Mouse (Mus musculus) cerebellum, adult 2 months (tissue): ENCODE results near the gene Gtpbp3. TPM values are rescaled to one million over a fixed set of nuclear protein-coding genes. Genes with fewer than 3 reads are reported as not detected.

Experiments used
- DNase-seq, 2 experiments: peaks; one replicate each; pipeline ENCODE4 v3.0.0; 2021
- H3K27ac ChIP-seq: fragments of 200-500 bp; 2 replicates; pipeline ENCODE4 v1.5.1; 2012; ENCODE audit warnings: low read length, control low read depth, inconsistent platforms; ENCODE audit not compliant: insufficient read depth
- H3K27me3 ChIP-seq: fragments of 200-500 bp; 2 replicates; pipeline ENCODE4 v1.6.1; 2012; ENCODE audit warnings: inconsistent platforms, mild to moderate bottlenecking, low read length, moderate library complexity; ENCODE audit not compliant: control insufficient read depth, insufficient read depth
- H3K4me1 ChIP-seq: fragments of 200-500 bp; 2 replicates; pipeline ENCODE4 v1.6.1; 2011; ENCODE audit warnings: low read length; ENCODE audit not compliant: control insufficient read depth, insufficient read depth
- H3K4me3 ChIP-seq: fragments of 200-500 bp; replicated peaks from 2 replicates; pipeline ENCODE3; 2011; ENCODE audit warnings: mild to moderate bottlenecking, low read depth, low read length, control low read depth; ENCODE audit not compliant: insufficient read depth
- CTCF ChIP-seq: fragments of 200-500 bp; IDR thresholded peaks from 2 replicates; pipeline ENCODE4 v1.5.1; 2011; ENCODE audit warnings: low read depth, mild to moderate bottlenecking, control low read depth, low read length, moderate library complexity, borderline replicate concordance; ENCODE audit not compliant: insufficient read depth
- POLR2A ChIP-seq: fragments of 200-500 bp; IDR thresholded peaks from 2 replicates; pipeline ENCODE4 v1.6.1; 2011; ENCODE audit warnings: low read length, control low read depth, borderline replicate concordance; ENCODE audit not compliant: insufficient read depth
- WGBS: fragments of 180-500 bp; shearing (Covaris S2); methylation state at CpG from one replicate; pipeline ENCODE4 v1.1.7; 2018; 5-methylcytosine and 5-hydroxymethylcytosine counted together
- polyA plus RNA-seq: library from polyadenylated mRNA; depleted of rRNA; stranded (reverse); fragments of >200 nt; gene quantifications from 2 replicates; pipeline ENCODE4 v1.2.3, GENCODE M21; 2012

Gene Gtpbp3
- polyA plus RNA-seq, 1 experiment = 34.7 TPM

- TF ChIP-seq CTCF = no peak
- no peak for TF ChIP-seq POLR2A
- Histone ChIP-seq H3K27ac (no peak overlapping the region), H3K4me3 (no peak overlapping the region), H3K27me3 (no peaks in the 10 kb centered on the region), H3K4me1 (peaks cover 24% of the 10 kb centered on the region)
- peak in 1 of 2 experiments; percentile 7 for DNase-seq
- 40% methylated on average over 5 of the region's 5 CpGs for WGBS
Measured at GRCm38 (mm10) chr8:71470913-71471255, 17.0 kb upstream of the Gtpbp3 start.

- DNase-seq = peak in 1 of 2 experiments; percentile 12
- Histone ChIP-seq H3K27ac (no peak overlapping the region), H3K4me3 (no peak overlapping the region), H3K27me3 (no peaks in the 10 kb centered on the region), H3K4me1 (peaks cover 24% of the 10 kb centered on the region)
- WGBS = 92% methylated on average over 17 of the region's 17 CpGs
- TF ChIP-seq POLR2A = no peak
- TF ChIP-seq CTCF = no peak
Measured at GRCm38 (mm10) chr8:71471861-71472260, 16.0 kb upstream of the Gtpbp3 start.

- WGBS = 76% methylated on average over 8 of the region's 8 CpGs
- H3K27me3 ChIP-seq = no peaks in the 10 kb centered on the region
- no peak for DNase-seq
- no peak overlapping the region for H3K4me3 ChIP-seq
- no peak overlapping the region for H3K27ac ChIP-seq
- peaks cover 30% of the 10 kb centered on the region for H3K4me1 ChIP-seq
- TF ChIP-seq CTCF (peak; percentile 29; the same call in 1 of the 2 replicates), POLR2A (no peak)
Measured at GRCm38 (mm10) chr8:71472601-71473386, 15.1 kb upstream of the Gtpbp3 start.

DNA sequence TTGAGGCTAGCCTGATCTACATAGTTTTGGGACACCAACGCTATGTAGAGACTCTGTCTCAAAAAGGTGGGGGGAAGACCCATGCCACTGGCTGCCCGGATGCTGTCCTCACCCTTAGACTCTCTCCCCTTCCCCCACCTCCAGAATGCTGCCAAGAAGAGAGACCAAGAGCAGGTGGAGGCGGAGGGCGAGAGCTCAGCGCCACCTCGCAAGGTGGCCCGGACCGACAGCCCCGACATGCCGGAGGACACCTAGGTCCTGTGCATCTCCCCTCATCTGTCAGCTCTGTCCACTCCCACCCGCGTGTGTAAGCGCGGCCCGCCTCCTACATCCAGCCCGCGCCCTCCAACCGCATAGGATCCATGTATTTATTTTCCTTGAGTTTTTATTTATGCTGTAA is 13.6 kb upstream of the Gtpbp3 start:
- no peak for TF ChIP-seq CTCF
- TF ChIP-seq POLR2A = no peak
- DNase-seq = no peak
- Histone ChIP-seq H3K27me3 (no peaks in the 10 kb centered on the region), H3K4me3 (no peak overlapping the region), H3K4me1 (peaks cover 30% of the 10 kb centered on the region), H3K27ac (no peak overlapping the region)
- 82% methylated on average over 18 of the region's 18 CpGs for WGBS

DNA sequence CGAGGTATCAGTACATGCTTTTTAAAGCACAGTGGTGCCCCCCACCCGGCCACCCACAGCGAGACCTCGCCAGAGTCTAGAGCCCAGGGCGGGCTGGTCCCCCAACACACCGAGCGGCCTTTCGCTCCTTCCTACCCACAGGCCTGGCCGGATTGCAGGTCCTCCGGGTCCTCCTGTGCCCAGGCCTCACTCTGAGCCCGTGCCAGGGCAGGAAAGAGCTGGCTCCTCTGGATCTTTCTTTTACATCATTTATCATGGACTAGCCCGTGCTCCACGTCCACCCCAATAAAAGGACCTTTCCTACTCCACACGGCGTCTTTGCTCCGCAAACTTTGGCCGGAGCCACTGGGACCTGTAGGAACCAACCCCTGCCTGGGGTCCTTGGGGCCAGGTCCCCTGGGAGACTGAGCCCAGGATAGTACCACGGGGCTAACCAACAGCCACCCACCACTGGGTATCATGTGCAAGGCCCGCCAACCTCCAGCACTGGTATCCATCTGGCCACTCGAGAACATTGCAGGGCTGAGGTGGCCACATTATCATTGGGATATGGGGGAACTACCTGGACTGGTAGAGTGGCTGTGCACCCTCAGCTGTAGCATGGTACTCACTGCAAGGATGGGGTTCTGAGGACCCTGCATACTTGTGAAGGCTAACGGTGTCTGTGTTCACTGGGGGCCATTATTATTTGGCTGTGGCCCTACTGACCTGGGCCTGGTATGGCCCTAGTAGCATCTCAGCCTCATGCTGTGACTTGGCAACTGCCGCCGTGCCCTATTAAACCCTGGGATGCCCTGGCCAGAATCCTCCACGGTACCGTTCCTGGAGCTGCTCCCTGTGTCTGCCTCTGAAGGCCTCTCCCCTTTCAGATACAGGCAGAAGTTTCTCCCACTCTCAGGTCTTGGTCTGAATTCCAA is 12.9 kb upstream of the Gtpbp3 start:
- 63% methylated on average over 25 of the region's 25 CpGs for WGBS
- H3K27ac ChIP-seq = peak overlapping the region; percentile 94
- H3K27me3 ChIP-seq = no peaks in the 10 kb centered on the region
- H3K4me3 ChIP-seq = no peak overlapping the region
- H3K4me1 ChIP-seq = peaks cover 25% of the 10 kb centered on the region
- TF ChIP-seq CTCF (no peak), POLR2A (peak; percentile 11; the same call in 1 of the 2 replicates)
- peak; percentile 65 to 67 for DNase-seq

DNA sequence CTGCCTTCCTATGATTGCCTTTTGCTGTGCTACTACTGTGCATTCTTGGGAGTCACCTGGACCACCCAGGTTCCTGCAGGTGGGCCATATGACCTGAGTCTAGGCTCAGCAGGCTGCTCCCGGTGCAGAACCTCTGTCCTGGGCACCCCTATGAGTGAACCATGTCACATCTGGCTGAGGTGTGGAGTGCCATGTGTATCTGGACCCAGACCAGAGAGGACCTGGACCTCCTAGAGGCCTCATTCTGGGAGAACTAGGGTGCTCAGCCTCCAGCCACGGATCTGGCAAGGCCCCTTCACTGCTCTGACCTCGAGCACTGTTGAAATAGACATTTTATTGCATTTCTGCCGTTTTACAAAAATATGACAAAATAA is 12.2 kb upstream of the Gtpbp3 start:
- 9% methylated on average over 4 of the region's 4 CpGs for WGBS
- TF ChIP-seq POLR2A (peak; percentile 4; the same call in 1 of the 2 replicates), CTCF (no peak)
- DNase-seq = no peak
- Histone ChIP-seq H3K4me1 (peaks cover 19% of the 10 kb centered on the region), H3K27ac (peak overlapping the region; percentile 94; the same call in 1 of the 2 replicates), H3K27me3 (no peaks in the 10 kb centered on the region), H3K4me3 (peak overlapping the region; percentile 60)

GRCm38 (mm10) chr8:71476099-71476940 is 11.6 kb upstream of the Gtpbp3 start:
- H3K4me3 ChIP-seq = peak overlapping the region; percentile 64
- WGBS = under 1% methylated on average over 104 of the region's 121 CpGs
- H3K4me1 ChIP-seq = peaks cover 15% of the 10 kb centered on the region
- H3K27me3 ChIP-seq = no peaks in the 10 kb centered on the region
- TF ChIP-seq CTCF (no peak), POLR2A (peak; percentile 58)
- DNase-seq = peak; percentile 86 to 88
- H3K27ac ChIP-seq = peak overlapping the region; percentile 94
